Mouse (Mus musculus) lung, postnatal 10 days (tissue): ENCODE results near the gene Actg2.

Source experiments
- DNase-seq: peaks from one replicate; pipeline ENCODE4 v3.0.0; 2021

Gene Actg2

GRCm38 (mm10) chr6:83510210-83510609 lies 25.9 kb downstream of the Actg2 start:
- peak; percentile 65 for DNase-seq

GRCm38 (mm10) chr6:83509442-83509841 lies 26.6 kb downstream of the Actg2 start:
- no peak for DNase-seq

GRCm38 (mm10) chr6:83507168-83507546 lies 28.9 kb downstream of the Actg2 start:
- no peak for DNase-seq

- DNase-seq, result peak; percentile 99
Observed at GRCm38 (mm10) chr6:83506258-83507167, 29.6 kb downstream of the Actg2 start, which contains the start of gene Dguok. Gene Dguok (minus strand): TSS chr6:83506969.

- no peak for DNase-seq
Observed at GRCm38 (mm10) chr6:83505554-83505953, 30.5 kb downstream of the Actg2 start.

GRCm38 (mm10) chr6:83503361-83503760 lies 32.7 kb downstream of the Actg2 start:
- no peak for DNase-seq

GRCm38 (mm10) chr6:83502656-83503055 lies 33.4 kb downstream of the Actg2 start:
- no peak for DNase-seq

- DNase-seq, result no peak
Observed at GRCm38 (mm10) chr6:83501524-83502310, 34.3 kb downstream of the Actg2 start.

GRCm38 (mm10) chr6:83500462-83500861 lies 35.6 kb downstream of the Actg2 start:
- DNase-seq, result no peak

GRCm38 (mm10) chr6:83499078-83499477 lies 37.0 kb downstream of the Actg2 start:
- DNase-seq, result no peak

- peak; percentile 52 for DNase-seq
Observed at GRCm38 (mm10) chr6:83496753-83497710, 39.0 kb downstream of the Actg2 start.

GRCm38 (mm10) chr6:83496009-83496752 lies 39.9 kb downstream of the Actg2 start:
- peak; percentile 86 for DNase-seq

GRCm38 (mm10) chr6:83490622-83491021 lies 45.4 kb downstream of the Actg2 start:
- no peak for DNase-seq

- no peak for DNase-seq
Observed at GRCm38 (mm10) chr6:83488200-83488599, 47.9 kb downstream of the Actg2 start.

- no peak for DNase-seq
Observed at GRCm38 (mm10) chr6:83487298-83487697, 48.8 kb downstream of the Actg2 start.

GRCm38 (mm10) chr6:83485854-83486253 lies 50.2 kb downstream of the Actg2 start:
- DNase-seq, result peak; percentile 90

GRCm38 (mm10) chr6:83483776-83484175 lies 52.3 kb downstream of the Actg2 start:
- DNase-seq, result no peak

- peak; percentile 80 for DNase-seq
Observed at GRCm38 (mm10) chr6:83482418-83483085, 53.5 kb downstream of the Actg2 start.

- DNase-seq, result no peak
Observed at GRCm38 (mm10) chr6:83480019-83480655, 55.9 kb downstream of the Actg2 start.

- no peak for DNase-seq
Observed at GRCm38 (mm10) chr6:83479193-83479592, 56.9 kb downstream of the Actg2 start.

GRCm38 (mm10) chr6:83478628-83479027 lies 57.4 kb downstream of the Actg2 start:
- DNase-seq, result no peak
